Mouse (Mus musculus) adrenal gland, adult 2 months (tissue): ENCODE results near the gene Mark2. TPM values are rescaled to one million over a fixed set of nuclear protein-coding genes. Genes with fewer than 3 reads are reported as not detected.
A peak's percentile ranks its signal among the peaks of the same experiment; 100 is the strongest.

ENCODE experiments used
- DNase-seq: peaks from one replicate; pipeline ENCODE4 v3.0.0; 2021
- polyA plus RNA-seq: library from polyadenylated mRNA; depleted of rRNA; stranded (reverse); fragments of >200 nt; gene quantifications from 2 replicates; pipeline ENCODE4 v1.2.3, GENCODE M21; 2012
- total RNA-seq, 2 experiments: library from RNA; stranded (reverse); gene quantifications; 2 replicates each; pipeline ENCODE4 v1.2.3; 2021

The Mark2 gene
- total and polyA plus RNA-seq, 3 experiments = 70.2 to 124 (median 71.5) TPM

DNA sequence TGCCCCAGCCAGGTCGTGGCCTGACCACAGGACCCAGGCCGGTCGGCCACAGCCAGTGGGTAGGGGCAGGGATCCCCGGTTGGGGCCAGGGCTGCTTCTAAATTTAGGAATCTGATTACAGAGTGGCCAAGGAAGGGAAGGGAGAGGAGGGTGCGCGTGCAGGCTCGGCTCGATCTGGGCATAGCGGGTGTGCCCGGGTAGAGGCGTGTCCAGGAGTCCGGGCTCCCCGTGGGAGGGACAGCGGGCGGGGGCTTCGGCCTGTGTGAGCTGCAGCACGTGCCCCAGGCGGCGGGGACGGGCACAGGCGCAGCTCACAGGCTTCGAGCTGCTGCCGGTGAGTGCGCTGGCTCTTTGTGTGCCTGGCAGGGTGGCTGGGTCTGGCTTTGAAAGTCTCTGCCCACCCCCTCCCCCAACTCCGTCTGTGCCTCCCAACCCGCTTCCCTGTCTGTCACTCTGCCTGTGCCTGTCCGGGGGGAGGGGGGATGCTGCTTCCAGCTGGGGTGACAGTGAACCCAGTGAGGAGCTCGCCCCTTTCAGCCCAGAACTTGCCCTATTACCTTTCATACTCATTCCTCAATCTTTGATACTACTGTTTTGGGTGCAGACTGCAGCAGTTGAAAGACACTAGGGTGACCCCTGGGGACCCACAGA lies 74.4 kb downstream of the Mark2 start, which contains the start of gene Rcor2:
TSS of gene Rcor2 (plus strand) at position 235 of the 651 bp plus-strand sequence.
- peak; percentile 89 for DNase-seq

DNA sequence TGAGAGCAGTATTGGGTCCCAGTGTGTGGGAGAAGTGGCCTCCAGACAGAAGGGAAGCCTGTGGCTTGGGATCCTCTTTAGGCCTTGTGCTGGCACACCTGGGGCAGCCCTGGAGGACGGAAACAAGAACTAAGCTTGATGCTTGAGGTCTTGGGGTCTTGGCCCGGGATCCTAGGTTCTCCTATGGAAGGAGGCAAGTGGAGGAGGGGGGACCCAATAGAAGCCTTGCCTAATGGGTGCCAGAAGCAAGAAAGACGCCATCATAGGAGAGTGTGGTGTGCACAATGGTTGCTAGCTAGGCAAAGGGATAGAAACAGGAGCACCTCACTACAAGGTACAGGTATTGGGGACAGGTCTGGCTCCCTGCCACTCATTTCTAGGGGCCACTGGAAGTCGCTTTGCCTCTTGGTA lies 75.2 kb downstream of the Mark2 start:
- no peak for DNase-seq

DNA sequence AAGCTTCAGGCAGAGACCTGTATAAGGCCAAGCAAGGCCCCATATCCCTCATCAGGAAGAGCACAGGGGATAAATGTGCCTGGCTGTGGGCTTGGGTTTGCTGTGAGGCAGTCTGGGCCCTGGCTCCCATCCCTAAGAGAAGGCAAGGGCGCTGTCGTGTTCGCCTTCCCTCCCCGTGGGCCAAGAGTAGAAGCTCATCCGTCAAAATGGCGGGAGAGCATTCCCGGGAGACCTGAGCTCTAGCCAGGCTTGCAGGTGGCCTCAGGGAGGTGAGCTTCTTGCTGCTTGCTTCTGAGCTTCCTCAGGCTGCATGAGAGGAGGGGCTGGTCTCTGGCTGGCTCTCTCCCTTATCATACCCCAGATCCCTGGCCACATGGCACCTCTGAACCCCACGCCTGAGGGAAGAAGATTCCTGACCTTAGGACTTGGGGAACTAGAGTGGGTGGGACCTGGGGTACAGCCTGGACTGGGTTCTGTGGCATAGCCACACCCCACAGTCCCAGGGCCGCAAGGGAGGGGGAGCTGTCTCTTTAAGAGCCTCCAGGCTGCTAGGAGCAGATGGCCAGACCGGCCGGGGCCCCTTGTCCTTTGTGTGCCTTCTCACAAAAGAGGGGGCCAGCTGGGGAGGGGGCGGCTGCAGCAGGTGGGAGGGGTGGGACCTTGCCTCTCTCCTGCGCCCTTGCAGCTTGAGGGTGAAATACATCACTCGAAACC lies 76.0 kb downstream of the Mark2 start:
- no peak for DNase-seq

DNA sequence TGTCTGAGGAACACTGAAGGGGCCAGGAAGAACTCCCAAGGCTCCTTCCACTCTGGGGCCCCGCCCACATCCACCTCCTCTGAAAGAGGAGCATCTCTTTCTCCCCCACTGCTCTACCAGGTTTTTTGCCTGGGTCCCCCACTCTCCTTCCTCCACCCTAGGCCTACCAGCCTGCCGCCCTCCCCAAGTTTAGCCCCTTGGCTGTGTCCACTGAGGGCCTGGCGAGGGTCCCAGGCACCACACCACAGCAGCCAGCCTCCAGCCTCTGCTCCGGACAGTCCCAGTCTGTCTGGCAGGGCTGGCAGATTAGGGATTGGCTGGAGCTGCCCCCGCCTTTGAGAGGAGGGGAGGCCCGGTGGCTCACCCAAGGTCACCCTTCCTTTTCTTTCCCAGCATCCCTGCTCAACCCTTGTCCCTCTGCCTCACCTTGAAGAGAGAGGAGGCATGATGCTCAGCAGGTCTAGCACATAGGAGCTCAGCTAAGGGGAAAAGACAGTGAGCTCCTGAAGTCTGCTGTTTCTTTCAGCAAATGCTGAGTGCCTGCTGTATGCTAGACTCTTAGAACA lies 76.8 kb downstream of the Mark2 start:
- DNase-seq = peak; percentile 52

DNA sequence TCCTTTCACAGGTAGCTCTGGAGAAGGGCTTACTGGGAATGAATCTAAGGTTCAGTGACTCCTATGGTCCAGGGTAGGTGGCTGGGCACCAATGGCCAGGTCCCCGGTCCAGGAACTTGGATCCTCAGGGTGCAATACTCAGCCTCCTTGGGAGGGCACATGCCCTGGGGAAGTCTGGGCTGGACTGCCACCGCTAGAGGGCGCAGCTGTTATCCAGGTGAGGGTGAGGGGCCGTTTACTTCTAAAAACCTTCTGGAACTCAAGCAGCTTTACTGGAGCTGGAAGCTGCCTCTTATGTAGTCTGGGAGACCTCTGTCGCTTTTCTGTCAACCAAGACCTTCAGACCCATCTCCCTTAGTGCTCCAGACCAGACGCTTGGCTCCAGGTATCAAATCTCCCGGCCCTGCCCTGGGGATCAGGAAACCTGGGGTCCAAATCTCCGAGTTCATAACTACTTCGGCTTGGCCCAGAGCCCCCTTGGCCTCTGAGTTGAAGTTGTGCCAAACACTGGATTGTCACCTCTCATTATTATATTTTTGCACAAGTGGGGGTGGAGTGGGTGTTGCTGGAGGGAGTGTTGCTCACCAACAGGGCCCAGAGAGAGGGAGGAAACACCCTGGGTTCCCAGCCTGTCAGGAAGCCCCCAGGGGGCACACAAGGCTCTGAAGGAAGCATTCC lies 77.4 kb downstream of the Mark2 start:
- DNase-seq = peak; percentile 80

DNA sequence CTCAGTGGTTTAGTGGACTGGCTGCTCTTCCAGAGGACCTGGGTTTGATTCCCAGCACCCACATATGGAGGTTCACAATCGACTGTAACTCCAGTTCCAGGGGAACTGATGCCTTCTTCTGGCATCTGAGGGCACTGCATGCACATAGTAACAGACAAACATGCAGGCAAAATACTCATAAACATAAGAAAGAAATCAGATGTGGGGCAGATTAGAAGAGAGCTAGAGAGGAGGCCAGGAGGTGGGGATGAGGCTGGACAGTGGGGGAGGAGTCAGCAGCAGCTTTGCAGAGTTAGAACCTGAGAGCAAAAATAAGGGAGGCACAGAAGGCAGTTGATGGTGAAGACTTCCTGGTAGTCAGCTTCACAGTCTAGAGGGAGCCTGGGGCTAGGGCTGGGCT lies 79.1 kb downstream of the Mark2 start:
- DNase-seq = no peak

DNA sequence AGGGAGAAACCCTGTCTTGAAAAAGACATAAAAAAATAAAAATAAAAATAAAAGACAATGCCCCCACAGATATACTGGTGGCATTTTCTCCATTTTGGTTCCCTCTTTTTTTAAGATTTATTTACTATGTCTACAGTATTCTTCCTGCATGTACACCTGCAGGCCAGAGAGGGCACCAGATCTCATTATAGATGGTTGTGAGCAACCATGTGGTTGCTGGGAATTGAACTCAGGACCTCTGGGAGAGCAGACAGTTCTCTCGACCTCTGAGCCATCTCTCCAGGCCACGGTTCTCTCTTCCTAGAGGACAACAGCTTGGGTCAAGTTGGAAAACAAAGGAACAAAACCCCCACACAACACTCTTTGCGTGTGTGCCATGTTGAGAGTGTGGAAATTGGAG lies 79.7 kb downstream of the Mark2 start:
- DNase-seq = no peak

DNA sequence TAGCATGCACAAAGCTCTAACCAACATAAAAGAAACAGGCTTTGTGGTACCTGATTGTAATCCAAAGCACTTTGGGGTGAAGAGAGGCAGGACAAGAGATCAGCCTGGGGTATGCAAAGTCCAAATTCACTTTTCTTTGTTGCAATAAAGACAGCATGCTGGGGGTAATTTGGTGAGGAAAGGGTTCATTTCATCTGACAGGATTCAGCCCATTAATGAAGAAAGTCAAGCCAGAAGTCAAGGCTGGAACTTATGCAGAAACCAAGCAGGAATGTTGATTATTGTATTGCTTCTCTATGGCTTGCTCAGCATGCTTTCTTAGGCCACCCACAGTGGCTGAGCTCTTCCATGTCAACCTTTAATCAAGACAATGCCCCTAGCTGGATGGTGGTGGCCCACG lies 80.2 kb downstream of the Mark2 start:
- no peak for DNase-seq

DNA sequence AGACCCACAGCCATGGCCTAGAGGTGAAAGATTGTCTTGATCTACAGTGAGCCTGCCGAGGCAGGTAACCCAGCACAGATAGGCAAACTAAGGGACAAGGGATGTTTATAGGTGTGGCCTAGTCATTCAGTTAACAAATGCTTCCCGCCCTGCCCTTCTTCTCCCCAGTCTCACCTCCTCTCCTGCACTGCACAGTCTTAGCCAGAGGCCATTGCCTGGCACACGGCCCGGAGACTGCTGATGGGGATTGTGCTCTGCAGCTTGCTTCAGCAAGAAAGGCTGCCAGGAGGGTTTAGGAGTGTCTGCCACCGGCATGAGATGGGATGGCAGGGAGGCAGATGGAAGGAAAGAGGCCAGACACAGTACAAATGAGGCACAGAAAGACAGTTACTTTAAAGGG lies 83.8 kb downstream of the Mark2 start:
- DNase-seq = no peak

DNA sequence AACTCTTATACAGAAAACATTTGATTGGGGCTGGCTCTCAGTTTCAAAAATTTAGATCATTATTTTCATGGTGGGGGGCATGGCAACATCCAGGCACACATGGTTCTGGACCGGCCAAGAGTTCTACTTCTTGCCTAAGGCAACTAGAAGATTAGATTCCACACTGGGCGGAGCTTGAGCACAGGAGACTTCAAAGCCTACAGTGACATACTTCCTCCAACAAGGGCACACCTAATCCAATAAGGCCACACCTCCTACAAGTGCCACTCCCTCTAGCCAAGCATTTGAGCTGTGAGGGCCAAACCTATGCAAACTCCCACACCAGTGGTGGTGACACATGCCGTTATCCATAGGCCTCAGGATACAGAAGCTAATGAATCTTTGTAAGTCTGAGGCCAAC lies 95.6 kb downstream of the Mark2 start:
- DNase-seq = no peak

DNA sequence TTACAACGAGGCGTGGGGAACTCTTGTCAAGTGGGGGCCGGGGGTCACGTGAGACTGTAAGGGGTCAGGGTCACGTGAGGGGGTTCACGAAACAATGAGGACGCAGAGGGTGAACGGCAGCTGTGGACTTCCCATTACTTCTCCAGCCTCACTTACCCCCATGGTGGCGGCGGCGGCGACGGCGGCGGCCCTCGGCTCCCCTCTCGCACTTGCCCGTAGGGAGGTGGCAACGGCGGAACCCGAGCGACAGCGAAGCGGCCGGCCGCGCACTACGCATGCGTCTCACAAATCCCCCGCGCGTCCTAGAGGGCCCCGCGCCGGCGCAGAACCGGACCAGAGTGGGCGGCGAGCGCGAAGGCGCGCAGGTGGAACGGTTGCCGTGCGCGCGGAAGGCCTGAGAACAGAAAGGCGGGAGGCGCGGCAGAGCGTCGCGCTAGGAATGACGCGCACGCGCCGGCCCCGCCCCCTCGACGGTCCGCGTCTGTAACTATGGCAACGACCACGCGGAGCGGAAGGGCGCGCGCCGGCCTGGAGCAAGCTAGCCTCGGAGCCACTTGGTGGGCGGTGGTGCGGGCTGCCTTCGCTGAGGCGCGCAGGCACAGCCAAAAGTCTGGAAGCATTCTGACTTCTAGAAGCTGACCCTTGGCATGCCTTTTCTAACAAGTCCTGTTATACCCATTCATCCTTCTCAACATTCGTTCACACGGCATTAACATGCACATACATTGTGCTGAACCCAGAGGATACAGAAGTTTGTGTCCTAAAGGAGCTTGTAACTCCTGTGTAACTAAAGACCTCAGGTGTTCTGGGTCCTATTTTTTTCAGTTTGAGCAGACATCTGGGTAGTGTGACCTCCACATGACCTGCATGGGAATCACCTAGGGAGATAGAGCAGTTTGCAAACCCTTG lies 100.6 kb downstream of the Mark2 start, which contains the start of gene Naa40:
TSS of gene Naa40 (minus strand) at position 402 of the 909 bp plus-strand sequence.
- DNase-seq = peak; percentile 94

DNA sequence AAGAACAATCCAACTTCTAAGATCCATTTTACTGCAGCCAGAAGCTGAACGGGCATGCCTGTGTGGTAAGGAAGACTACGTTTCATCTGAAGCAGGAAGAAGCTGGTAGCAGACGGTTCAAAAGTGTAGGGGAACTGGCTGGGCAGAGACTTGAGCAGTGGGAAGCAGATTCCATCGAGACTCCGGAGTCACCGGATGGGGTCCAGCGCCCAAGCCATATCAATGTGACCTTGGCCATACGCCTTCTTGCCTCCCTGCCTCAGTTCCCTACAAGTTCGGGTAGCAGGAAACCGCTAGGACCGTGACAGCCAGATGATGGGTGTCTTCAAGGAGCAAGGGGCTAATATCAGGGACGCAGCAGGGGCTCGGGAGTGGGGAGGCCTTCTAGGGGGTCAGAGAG lies 101.4 kb downstream of the Mark2 start:
- DNase-seq = no peak

DNA sequence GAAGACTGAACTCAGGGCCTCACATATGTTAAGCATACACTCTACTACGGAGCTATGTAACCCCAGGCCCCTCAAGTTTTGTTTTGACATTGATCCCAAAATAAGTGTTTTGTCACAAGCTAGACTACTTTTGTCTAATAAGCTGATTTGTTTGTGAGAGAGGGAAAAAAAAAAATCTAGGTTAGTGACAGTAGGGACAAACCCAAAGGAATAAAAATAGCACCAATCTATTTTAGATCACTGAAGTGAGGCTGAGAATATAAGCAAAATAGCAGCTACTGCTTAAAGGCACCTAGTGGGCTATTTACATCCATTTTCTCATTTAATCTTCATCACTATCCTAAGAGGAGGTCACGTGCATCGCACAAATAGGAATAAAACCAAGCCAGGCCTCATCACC lies 102.1 kb downstream of the Mark2 start:
- DNase-seq = no peak

DNA sequence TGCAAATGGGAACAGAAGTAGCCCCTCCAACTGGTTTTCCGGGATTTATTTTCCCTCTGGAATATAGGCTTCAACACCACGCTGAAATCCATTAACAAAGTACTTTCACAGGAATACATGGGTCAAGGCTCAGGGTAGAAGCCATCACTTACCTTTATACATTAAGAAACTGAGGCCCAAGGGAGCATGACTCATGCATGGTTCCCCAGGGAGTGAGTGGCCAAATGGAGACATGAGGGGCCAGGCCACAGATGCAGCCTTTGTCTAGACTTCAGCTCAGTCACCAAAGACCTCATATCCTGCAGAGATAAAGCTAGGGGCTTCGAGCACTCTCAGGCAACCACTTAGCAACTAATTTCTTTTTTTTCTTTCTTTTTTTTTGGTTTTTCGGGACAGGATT lies 104.9 kb downstream of the Mark2 start:
- no peak for DNase-seq

DNA sequence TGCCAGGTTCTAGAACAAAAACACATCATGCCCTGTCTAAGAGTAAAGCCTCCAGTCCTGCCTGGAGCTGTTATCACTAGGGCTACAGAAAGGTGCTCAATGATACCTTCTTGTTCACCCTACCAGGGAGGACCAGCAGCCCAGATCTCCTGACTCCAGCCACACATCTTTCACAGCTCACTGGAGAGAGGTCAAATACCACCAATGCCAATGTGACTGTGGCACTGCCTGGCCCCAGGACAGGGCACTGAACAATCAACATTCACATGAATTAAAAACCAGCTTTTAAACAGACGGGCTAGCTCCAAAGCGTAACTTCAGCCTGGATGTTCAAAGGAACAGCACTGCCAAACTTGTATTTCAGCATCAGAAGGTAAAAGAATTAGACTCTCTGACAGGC lies 105.6 kb downstream of the Mark2 start:
- no peak for DNase-seq

DNA sequence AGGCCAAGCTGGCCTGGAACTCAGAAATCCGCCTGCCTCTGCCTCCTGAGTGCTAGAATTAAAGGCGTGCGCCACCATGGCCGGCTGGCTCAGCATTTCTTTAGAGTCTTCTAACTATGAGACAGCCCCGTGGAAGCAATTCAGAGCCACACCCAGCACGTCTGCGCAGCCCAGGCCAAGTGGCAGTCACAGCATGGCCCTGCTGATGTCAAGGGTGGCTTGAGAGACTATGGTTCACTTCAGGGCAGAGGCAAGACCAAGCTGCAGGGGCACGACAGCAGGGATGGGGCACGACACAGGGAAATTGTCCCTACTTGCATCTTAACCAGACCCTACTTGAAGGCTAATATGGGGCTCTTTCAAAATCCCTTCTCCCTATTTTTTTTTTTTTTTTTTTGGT lies 106.2 kb downstream of the Mark2 start:
- no peak for DNase-seq

DNA sequence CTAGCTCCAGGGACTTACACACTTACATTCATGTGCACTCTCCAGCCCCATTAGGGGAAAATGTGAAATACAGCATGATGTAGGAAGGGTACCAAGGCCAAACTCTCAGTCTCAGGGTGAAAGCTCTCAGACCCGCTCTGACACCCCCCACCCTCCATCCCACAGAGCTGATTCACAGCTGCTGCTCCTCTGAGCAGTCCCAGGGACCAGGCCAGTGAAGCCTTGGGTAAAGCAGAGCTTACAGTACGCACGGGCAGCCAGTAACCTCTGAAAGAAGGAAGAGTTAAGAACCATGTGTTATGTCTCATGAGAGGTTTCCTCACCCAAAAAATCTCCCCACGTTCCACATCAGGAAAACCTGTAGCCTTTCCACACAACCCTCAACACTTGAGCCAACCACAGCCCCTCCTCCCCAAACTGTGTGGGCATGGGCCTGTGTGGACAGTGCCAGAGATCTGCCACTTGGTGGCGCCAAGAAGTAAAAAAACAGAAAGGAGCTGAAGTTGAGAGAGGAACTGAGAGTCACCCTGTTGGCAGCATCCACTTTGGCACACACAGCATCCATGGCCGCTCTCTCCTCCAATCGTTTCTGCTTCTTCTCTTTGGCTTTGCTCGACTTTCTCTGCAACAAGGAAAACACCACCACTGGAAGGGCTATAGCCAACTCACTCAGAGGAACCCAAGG lies 107.0 kb downstream of the Mark2 start:
- peak; percentile 85 for DNase-seq

DNA sequence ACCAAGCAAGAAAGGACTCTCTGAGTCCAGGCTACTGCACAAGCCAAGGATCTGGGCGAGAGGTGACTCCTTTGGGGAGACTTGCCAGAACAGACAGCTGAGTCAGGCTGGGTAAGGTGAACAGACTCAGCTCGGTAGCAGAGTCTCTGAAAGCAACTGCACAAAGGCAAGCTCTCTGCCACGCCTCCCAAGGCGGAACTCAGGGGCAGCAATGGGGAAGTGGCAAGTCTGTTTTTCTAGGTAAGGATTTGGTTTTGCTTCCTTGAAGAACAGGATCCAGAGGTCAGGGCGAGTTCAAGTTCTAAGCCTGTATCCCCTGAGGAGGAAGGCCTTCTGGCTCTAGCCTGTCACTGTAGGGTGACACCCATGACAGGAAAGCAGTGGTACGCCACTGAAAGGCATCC lies 115.1 kb downstream of the Mark2 start:
- no peak for DNase-seq
